Mouse (Mus musculus) embryonic fibroblast, embryonic 13.5 days (primary cell): ENCODE measurements at regions not wholly inside any gene's neighbourhood (a gene's known extent, or its start where the extent isn't known, plus 50 kb on each side); places are given as distances from the start of the nearest gene placed in this dataset.

Experiments used
- CTCF ChIP-seq: IDR thresholded peaks from 2 replicates; pipeline ENCODE4 v1.5.1; 2011; ENCODE audit warnings: mild to moderate bottlenecking, control low read depth, low read length, moderate library complexity, borderline replicate concordance; ENCODE audit not compliant: insufficient read depth
- POLR2A ChIP-seq: IDR thresholded peaks from 2 replicates; pipeline ENCODE4 v1.6.1; 2011; ENCODE audit warnings: low read depth, mild to moderate bottlenecking, control low read depth, low read length, moderate library complexity

GRCm38 (mm10) chr8:6572066-6572665 is 1467.0 kb upstream of the Slc10a2 start:
- TF ChIP-seq CTCF (peak; percentile 47; the same call in 1 of the 2 replicates), POLR2A (no peak)
